Mouse (Mus musculus) intestine, embryonic 15.5 days (tissue): ENCODE results near the gene Crebrf. TPM values are rescaled to one million over a fixed set of nuclear protein-coding genes. Genes with fewer than 3 reads are reported as not detected.
A peak's percentile ranks its signal among the peaks of the same experiment; 100 is the strongest.

Source experiments
- ATAC-seq: fragments of 200-750 bp; cut with Nextera tagmentation; 2 replicates; pipeline ENCODE4 v1.8.0; 2017; ENCODE audit warnings: moderate TSS enrichment, moderate library complexity
- H3K27ac ChIP-seq: fragments of 300-500 bp; sonication (generic); 2 replicates; pipeline ENCODE4 v1.5.1; 2015; ENCODE audit warnings: mild to moderate bottlenecking, inconsistent platforms
- H3K27me3 ChIP-seq: fragments of 300-500 bp; sonication (generic); replicated peaks from 2 replicates; pipeline ENCODE4 v1.6.1; 2015; ENCODE audit warnings: inconsistent platforms
- H3K36me3 ChIP-seq: fragments of 300-500 bp; sonication (generic); 2 replicates; pipeline ENCODE4 v1.6.1; 2015; ENCODE audit warnings: inconsistent platforms
- H3K4me1 ChIP-seq: fragments of 300-500 bp; sonication (generic); replicated peaks from 2 replicates; pipeline ENCODE4 v1.6.1; 2015; ENCODE audit warnings: inconsistent platforms
- H3K4me2 ChIP-seq: fragments of 300-500 bp; sonication (generic); replicated peaks from 2 replicates; pipeline ENCODE4 v1.6.1; 2015; ENCODE audit warnings: mild to moderate bottlenecking, inconsistent platforms
- H3K4me3 ChIP-seq: fragments of 300-500 bp; sonication (generic); replicated peaks from 2 replicates; pipeline ENCODE4 v1.5.1; 2015; ENCODE audit warnings: inconsistent platforms
- H3K9ac ChIP-seq: fragments of 300-500 bp; sonication (generic); 2 replicates; pipeline ENCODE4 v1.6.1; 2015; ENCODE audit warnings: inconsistent platforms
- H3K9me3 ChIP-seq: fragments of 300-500 bp; sonication (generic); 2 replicates; pipeline ENCODE4 v1.6.1; 2016; ENCODE audit warnings: inconsistent platforms
- WGBS: fragments of 180-500 bp; shearing (Covaris S2); methylation state at CpG from one replicate; pipeline ENCODE4 v1.1.7; 2015; 5-methylcytosine and 5-hydroxymethylcytosine counted together
- polyA plus RNA-seq: library from polyadenylated mRNA; unstranded; fragments of >200 nt; fragmentation: Nextera tagmentation; extraction: Ambion mirVana; gene quantifications from 2 replicates; pipeline ENCODE4 v1.2.1, GENCODE M21; 2015

Crebrf gene
- polyA plus RNA-seq, 1 experiment from 2014 or later: 8.3 TPM

GRCm38 (mm10) chr17:26752297-26752696 is 36.8 kb downstream of the Crebrf start:
- Histone ChIP-seq H3K36me3 (no peaks in the 10 kb centered on the region), H3K9ac (no peak overlapping the region), H3K27ac (no peak overlapping the region), H3K4me1 (no peaks in the 10 kb centered on the region), H3K4me2 (no peak overlapping the region), H3K9me3 (no peaks in the 10 kb centered on the region), H3K27me3 (no peaks in the 10 kb centered on the region), H3K4me3 (no peak overlapping the region)
- 85% methylated on average over 1 of the region's 1 CpGs for WGBS
- no peak for ATAC-seq

- 74% methylated on average over 2 of the region's 2 CpGs for WGBS
- Histone ChIP-seq H3K27ac (no peak overlapping the region), H3K4me2 (no peak overlapping the region), H3K9me3 (no peaks in the 10 kb centered on the region), H3K27me3 (no peaks in the 10 kb centered on the region), H3K4me3 (no peak overlapping the region), H3K9ac (no peak overlapping the region), H3K4me1 (no peaks in the 10 kb centered on the region), H3K36me3 (no peaks in the 10 kb centered on the region; the same call in 1 of the 2 replicates)
- ATAC-seq: no peak
Observed at GRCm38 (mm10) chr17:26753476-26753875, 38.0 kb downstream of the Crebrf start.

DNA sequence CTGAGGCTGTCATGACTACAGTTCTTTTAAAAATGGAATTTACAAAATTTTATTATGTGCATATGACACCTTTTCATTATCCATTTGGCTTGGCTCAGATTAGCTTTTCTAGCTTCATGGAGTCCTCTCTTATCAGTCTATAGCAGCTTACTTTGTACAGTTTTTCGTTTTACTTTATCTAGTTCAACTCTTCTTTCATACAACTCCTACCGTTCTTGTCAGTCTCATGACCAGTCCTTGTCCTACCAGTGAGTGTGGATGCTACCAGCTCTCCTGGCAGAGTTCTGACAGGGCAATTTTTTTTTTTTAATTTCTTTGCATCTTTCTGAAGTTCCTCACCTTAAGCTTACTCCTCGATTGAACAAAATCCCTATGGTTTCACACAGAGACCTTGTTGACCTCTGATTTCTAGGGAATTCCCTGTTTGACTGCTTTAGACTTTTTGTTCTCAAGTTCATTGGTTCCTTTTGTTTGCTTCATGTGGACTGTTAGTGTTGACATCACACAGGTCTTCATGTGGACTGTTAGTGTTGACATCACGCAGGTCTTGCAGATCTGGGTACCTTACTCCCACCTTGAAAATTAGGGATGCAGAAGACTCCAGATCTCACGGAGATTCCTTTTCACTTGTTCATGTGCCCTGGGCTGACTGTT is 51.8 kb downstream of the Crebrf start:
- Histone ChIP-seq H3K4me3 (no peak overlapping the region), H3K9ac (no peak overlapping the region), H3K27ac (no peak overlapping the region), H3K4me1 (no peaks in the 10 kb centered on the region), H3K36me3 (peaks cover 3% of the 10 kb centered on the region; the same call in 1 of the 2 replicates), H3K9me3 (no peaks in the 10 kb centered on the region), H3K4me2 (no peak overlapping the region), H3K27me3 (no peaks in the 10 kb centered on the region)
- 87% methylated on average over 5 of the region's 5 CpGs for WGBS
- no peak for ATAC-seq

- no peaks in the 10 kb centered on the region for H3K9me3 ChIP-seq
- H3K4me1 ChIP-seq: no peaks in the 10 kb centered on the region
- no peaks in the 10 kb centered on the region for H3K27me3 ChIP-seq
- H3K36me3 ChIP-seq: peaks cover 3% of the 10 kb centered on the region; the same call in 1 of the 2 replicates
- no peak for ATAC-seq
- no peak overlapping the region for H3K4me2 ChIP-seq
- H3K9ac ChIP-seq: no peak overlapping the region
- WGBS: 82% methylated on average over 2 of the region's 2 CpGs
- H3K27ac ChIP-seq: no peak overlapping the region
- H3K4me3 ChIP-seq: no peak overlapping the region
Observed at GRCm38 (mm10) chr17:26767754-26768124, 52.3 kb downstream of the Crebrf start.

GRCm38 (mm10) chr17:26776211-26776610 is 60.8 kb downstream of the Crebrf start:
- no peaks in the 10 kb centered on the region for H3K36me3 ChIP-seq
- H3K4me3 ChIP-seq: no peak overlapping the region
- 72% methylated on average over 10 of the region's 10 CpGs for WGBS
- no peak overlapping the region for H3K4me2 ChIP-seq
- H3K9ac ChIP-seq: no peak overlapping the region
- H3K4me1 ChIP-seq: no peaks in the 10 kb centered on the region
- no peaks in the 10 kb centered on the region for H3K9me3 ChIP-seq
- ATAC-seq: no peak
- H3K27ac ChIP-seq: no peak overlapping the region
- H3K27me3 ChIP-seq: no peaks in the 10 kb centered on the region

DNA sequence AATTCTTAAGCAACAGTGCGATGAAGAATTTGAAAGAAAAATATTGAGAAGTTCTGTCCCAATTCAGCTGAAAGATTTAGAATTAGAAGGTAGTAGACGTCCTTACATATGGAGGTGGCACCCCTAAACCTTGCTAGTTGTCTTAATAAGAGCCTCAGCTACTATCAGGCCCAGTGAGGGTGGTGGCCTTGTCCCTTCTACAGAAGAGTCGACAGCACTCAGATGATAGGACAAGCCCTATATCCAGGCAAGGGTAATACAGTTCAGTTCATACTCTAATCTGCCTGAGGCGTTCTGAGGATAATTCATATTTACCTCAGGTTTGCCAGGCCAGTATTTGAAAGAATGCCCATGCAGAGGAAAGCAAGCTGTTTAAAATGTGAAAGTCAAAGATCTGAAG is 62.6 kb downstream of the Crebrf start:
- H3K27me3 ChIP-seq: no peaks in the 10 kb centered on the region
- 86% methylated on average over 4 of the region's 4 CpGs for WGBS
- H3K4me1 ChIP-seq: peaks cover 4% of the 10 kb centered on the region
- no peak overlapping the region for H3K9ac ChIP-seq
- no peaks in the 10 kb centered on the region for H3K9me3 ChIP-seq
- H3K36me3 ChIP-seq: no peaks in the 10 kb centered on the region
- no peak overlapping the region for H3K27ac ChIP-seq
- no peak overlapping the region for H3K4me2 ChIP-seq
- no peak for ATAC-seq
- no peak overlapping the region for H3K4me3 ChIP-seq

GRCm38 (mm10) chr17:26778430-26779100 is 63.1 kb downstream of the Crebrf start:
- Histone ChIP-seq H3K4me3 (no peak overlapping the region), H3K9me3 (no peaks in the 10 kb centered on the region), H3K36me3 (no peaks in the 10 kb centered on the region), H3K27ac (no peak overlapping the region), H3K4me1 (peaks cover 4% of the 10 kb centered on the region), H3K27me3 (no peaks in the 10 kb centered on the region), H3K9ac (no peak overlapping the region), H3K4me2 (no peak overlapping the region)
- 93% methylated on average over 3 of the region's 3 CpGs for WGBS
- ATAC-seq: no peak

GRCm38 (mm10) chr17:26779471-26779870 is 64.0 kb downstream of the Crebrf start:
- 0 out of 2 replicates have a peak, but pooled peaks cover under 1% of the 10 kb centered on the region for H3K36me3 ChIP-seq
- H3K9ac ChIP-seq: no peak overlapping the region
- H3K27ac ChIP-seq: no peak overlapping the region
- H3K4me1 ChIP-seq: peaks cover 4% of the 10 kb centered on the region
- no peak for ATAC-seq
- no peaks in the 10 kb centered on the region for H3K27me3 ChIP-seq
- 75% methylated on average over 2 of the region's 2 CpGs for WGBS
- H3K4me3 ChIP-seq: no peak overlapping the region
- H3K4me2 ChIP-seq: no peak overlapping the region
- H3K9me3 ChIP-seq: no peaks in the 10 kb centered on the region

- Histone ChIP-seq H3K36me3 (peaks cover 6% of the 10 kb centered on the region; the same call in 1 of the 2 replicates), H3K4me2 (peak within 1 kb of the TSS; percentile 75), H3K9ac (peak within 1 kb of the TSS; percentile 72), H3K27me3 (no peaks in the 10 kb centered on the region), H3K4me3 (peak within 1 kb of the TSS; percentile 66), H3K27ac (peak within 1 kb of the TSS; percentile 97), H3K4me1 (peaks cover 4% of the 10 kb centered on the region), H3K9me3 (no peaks in the 10 kb centered on the region)
- under 1% methylated on average over 42 of the region's 42 CpGs for WGBS
- ATAC-seq: peak; percentile 92
Observed at GRCm38 (mm10) chr17:26780750-26781571, 65.5 kb downstream of the Crebrf start, which contains the start of gene Bnip1. Gene Bnip1 (plus strand): TSS chr17:26781066.

DNA sequence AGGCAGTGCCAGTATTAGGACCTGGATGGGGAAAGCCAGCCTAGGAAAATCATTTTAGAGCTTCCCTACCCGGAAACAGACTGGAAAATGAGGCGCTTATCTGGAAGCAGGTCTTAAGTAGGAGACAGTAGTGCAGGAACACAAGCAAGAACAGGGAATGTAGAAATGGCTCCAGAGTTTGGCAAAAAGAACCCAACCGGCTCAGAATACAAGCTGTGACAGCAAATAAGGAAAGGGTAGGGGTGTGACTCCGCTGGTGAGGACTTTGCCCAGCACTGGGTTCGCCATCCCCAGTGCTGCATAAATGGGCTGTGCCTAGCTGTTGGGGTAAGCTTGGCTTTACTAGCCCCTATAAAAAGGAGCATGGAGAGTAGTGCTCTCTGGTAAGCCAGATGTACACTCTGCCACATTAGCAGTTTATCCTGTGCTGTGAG is 66.2 kb downstream of the Crebrf start:
- Histone ChIP-seq H3K9me3 (no peaks in the 10 kb centered on the region), H3K9ac (peak overlapping the region; percentile 72), H3K36me3 (peaks cover 6% of the 10 kb centered on the region; the same call in 1 of the 2 replicates), H3K27ac (peak overlapping the region; percentile 97), H3K4me3 (peak overlapping the region; percentile 66), H3K4me2 (peak overlapping the region; percentile 75), H3K4me1 (peaks cover 4% of the 10 kb centered on the region), H3K27me3 (no peaks in the 10 kb centered on the region)
- 15% methylated on average over 5 of the region's 5 CpGs for WGBS
- ATAC-seq: peak; percentile 92

DNA sequence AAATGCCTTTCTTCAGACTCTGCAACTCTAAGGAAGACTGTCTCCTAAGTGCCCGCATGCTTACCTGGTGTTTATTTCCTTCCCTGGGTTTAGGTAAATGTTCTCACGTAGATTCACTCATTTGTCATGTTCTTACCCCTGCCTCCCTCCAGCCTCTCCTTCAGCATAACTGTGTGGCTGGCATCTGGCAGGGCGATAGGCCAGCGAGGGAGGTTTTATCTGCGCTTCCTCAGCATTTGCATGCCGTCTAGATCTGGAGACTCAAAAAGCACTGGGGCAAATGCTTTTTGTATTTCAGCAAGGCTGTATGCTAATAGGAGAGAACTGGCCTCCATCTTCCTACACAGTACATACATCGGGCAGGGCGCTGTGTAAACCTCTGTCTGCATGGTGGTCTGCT is 69.1 kb downstream of the Crebrf start:
- peaks cover 16% of the 10 kb centered on the region for H3K36me3 ChIP-seq
- WGBS: 88% methylated on average over 8 of the region's 8 CpGs
- no peak overlapping the region for H3K4me2 ChIP-seq
- ATAC-seq: no peak
- peaks cover 4% of the 10 kb centered on the region for H3K4me1 ChIP-seq
- no peaks in the 10 kb centered on the region for H3K9me3 ChIP-seq
- H3K27ac ChIP-seq: no peak overlapping the region
- no peak overlapping the region for H3K9ac ChIP-seq
- H3K27me3 ChIP-seq: no peaks in the 10 kb centered on the region
- no peak overlapping the region for H3K4me3 ChIP-seq

DNA sequence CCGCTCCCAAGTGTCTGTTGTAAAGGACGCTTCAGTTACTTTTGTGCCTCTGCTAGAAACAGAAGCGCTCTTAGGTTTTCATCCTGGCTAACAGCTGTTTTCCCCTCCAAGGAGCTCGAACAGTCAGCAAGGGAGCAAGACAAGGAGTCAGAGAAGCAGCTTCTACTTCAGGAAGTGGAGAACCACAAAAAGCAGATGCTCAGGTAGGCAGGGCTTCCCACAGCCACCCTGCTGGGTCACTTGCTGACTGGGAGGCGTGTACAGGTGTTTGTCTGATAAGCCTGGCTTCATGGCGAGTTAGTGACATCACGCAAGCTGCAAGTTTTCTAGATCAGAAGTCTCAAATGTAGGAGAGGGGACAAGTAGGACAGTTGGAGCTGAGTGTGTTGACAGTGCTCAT is 71.1 kb downstream of the Crebrf start:
- no peaks in the 10 kb centered on the region for H3K27me3 ChIP-seq
- 86% methylated on average over 7 of the region's 7 CpGs for WGBS
- H3K36me3 ChIP-seq: peaks cover 22% of the 10 kb centered on the region

More for the DNA sequence above, 71.1 kb downstream of the Crebrf start:
- no peaks in the 10 kb centered on the region for H3K9me3 ChIP-seq
- no peak overlapping the region for H3K4me2 ChIP-seq
- H3K27ac ChIP-seq: no peak overlapping the region
- ATAC-seq: no peak
- no peak overlapping the region for H3K4me3 ChIP-seq
- H3K9ac ChIP-seq: no peak overlapping the region
- peaks cover 3% of the 10 kb centered on the region for H3K4me1 ChIP-seq
